Mouse (Mus musculus): ENCODE measurements around the gene Azgp1. TPM values are rescaled to one million over a fixed set of nuclear protein-coding genes. Genes with fewer than 3 reads are reported as not detected.

Azgp1 gene
- 6.2 TPM for polyA plus RNA-seq (2014; fragmentation: Illumina TruSeq; extraction: RNeasy Lipid Tissue Mini Kit (QIAGEN cat#74804); ENCODE audit: insufficient read depth, low read depth, low replicate concordance)

GRCm38 (mm10) chr5:137981300-137981699 lies at the start of gene Azgp1:
Azgp1 (plus strand) TSS chr5:137981520.

GRCm38 (mm10) chr5:137962945-137963344 lies 18.4 kb upstream of the Azgp1 start, which contains the start of gene Gjc3:
Gjc3 (minus strand) TSS chr5:137963098.

GRCm38 (mm10) chr5:138020961-138021479 lies 39.7 kb downstream of the Azgp1 start, which contains the start of the genes Smok3a and Smok3b:
Smok3a (plus strand) TSS chr5:138021261.
Smok3b (plus strand) TSS chr5:138021429.

Other genes with a start within 250 kb of the Azgp1 start
- 0.86 TPM for gene Nyap1, start 239.9 kb upstream of the Azgp1 start, polyA plus RNA-seq (2014; fragmentation: Illumina TruSeq; extraction: RNeasy Lipid Tissue Mini Kit (QIAGEN cat#74804); ENCODE audit: insufficient read depth, low read depth, low replicate concordance)
- 50.7 TPM for gene Tsc22d4, start 235.8 kb upstream of the Azgp1 start, polyA plus RNA-seq (2014; fragmentation: Illumina TruSeq; extraction: RNeasy Lipid Tissue Mini Kit (QIAGEN cat#74804); ENCODE audit: insufficient read depth, low read depth, low replicate concordance)
- gene Ppp1r35, start 202.7 kb upstream of the Azgp1 start, polyA plus RNA-seq (2014; fragmentation: Illumina TruSeq; extraction: RNeasy Lipid Tissue Mini Kit (QIAGEN cat#74804); ENCODE audit: insufficient read depth, low read depth, low replicate concordance): 31.5 TPM
- 30.7 TPM for gene Mepce, start 193.9 kb upstream of the Azgp1 start, polyA plus RNA-seq (2014; fragmentation: Illumina TruSeq; extraction: RNeasy Lipid Tissue Mini Kit (QIAGEN cat#74804); ENCODE audit: insufficient read depth, low read depth, low replicate concordance)
- 1.9 TPM for gene Zcwpw1, start 193.7 kb upstream of the Azgp1 start, polyA plus RNA-seq (2014; fragmentation: Illumina TruSeq; extraction: RNeasy Lipid Tissue Mini Kit (QIAGEN cat#74804); ENCODE audit: insufficient read depth, low read depth, low replicate concordance)
- gene Pilra, start 145.2 kb upstream of the Azgp1 start, polyA plus RNA-seq (2014; fragmentation: Illumina TruSeq; extraction: RNeasy Lipid Tissue Mini Kit (QIAGEN cat#74804); ENCODE audit: insufficient read depth, low read depth, low replicate concordance): 15.6 TPM
- gene Pilrb1, start 123.4 kb upstream of the Azgp1 start, polyA plus RNA-seq (2014; fragmentation: Illumina TruSeq; extraction: RNeasy Lipid Tissue Mini Kit (QIAGEN cat#74804); ENCODE audit: insufficient read depth, low read depth, low replicate concordance): 8.0 TPM
- gene Pilrb2, start 109.7 kb upstream of the Azgp1 start, polyA plus RNA-seq (2014; fragmentation: Illumina TruSeq; extraction: RNeasy Lipid Tissue Mini Kit (QIAGEN cat#74804); ENCODE audit: insufficient read depth, low read depth, low replicate concordance): 7.1 TPM
- 2.5 TPM for gene Cyp3a13, start 59.9 kb upstream of the Azgp1 start, polyA plus RNA-seq (2014; fragmentation: Illumina TruSeq; extraction: RNeasy Lipid Tissue Mini Kit (QIAGEN cat#74804); ENCODE audit: insufficient read depth, low read depth, low replicate concordance)
- not detected for gene Gjc3, start 18.4 kb upstream of the Azgp1 start, polyA plus RNA-seq (2014; fragmentation: Illumina TruSeq; extraction: RNeasy Lipid Tissue Mini Kit (QIAGEN cat#74804); ENCODE audit: insufficient read depth, low read depth, low replicate concordance)
- gene Smok3a, start 39.7 kb downstream of the Azgp1 start, polyA plus RNA-seq (2014; fragmentation: Illumina TruSeq; extraction: RNeasy Lipid Tissue Mini Kit (QIAGEN cat#74804); ENCODE audit: insufficient read depth, low read depth, low replicate concordance): not detected
- not detected for gene Smok3b, start 39.9 kb downstream of the Azgp1 start, polyA plus RNA-seq (2014; fragmentation: Illumina TruSeq; extraction: RNeasy Lipid Tissue Mini Kit (QIAGEN cat#74804); ENCODE audit: insufficient read depth, low read depth, low replicate concordance)
- gene Smok3c, start 71.7 kb downstream of the Azgp1 start, polyA plus RNA-seq (2014; fragmentation: Illumina TruSeq; extraction: RNeasy Lipid Tissue Mini Kit (QIAGEN cat#74804); ENCODE audit: insufficient read depth, low read depth, low replicate concordance): not detected
- gene Zkscan1, start 103.6 kb downstream of the Azgp1 start, polyA plus RNA-seq (2014; fragmentation: Illumina TruSeq; extraction: RNeasy Lipid Tissue Mini Kit (QIAGEN cat#74804); ENCODE audit: insufficient read depth, low read depth, low replicate concordance): 5.0 TPM
- 15.8 TPM for gene Zscan21, start 135.4 kb downstream of the Azgp1 start, polyA plus RNA-seq (2014; fragmentation: Illumina TruSeq; extraction: RNeasy Lipid Tissue Mini Kit (QIAGEN cat#74804); ENCODE audit: insufficient read depth, low read depth, low replicate concordance)
- gene Zfp113, start 174.2 kb downstream of the Azgp1 start, polyA plus RNA-seq (2014; fragmentation: Illumina TruSeq; extraction: RNeasy Lipid Tissue Mini Kit (QIAGEN cat#74804); ENCODE audit: insufficient read depth, low read depth, low replicate concordance): 2.2 TPM
- gene Cops6, start 179.6 kb downstream of the Azgp1 start, polyA plus RNA-seq (2014; fragmentation: Illumina TruSeq; extraction: RNeasy Lipid Tissue Mini Kit (QIAGEN cat#74804); ENCODE audit: insufficient read depth, low read depth, low replicate concordance): 86.6 TPM
- gene Ap4m1, start 190.5 kb downstream of the Azgp1 start, polyA plus RNA-seq (2014; fragmentation: Illumina TruSeq; extraction: RNeasy Lipid Tissue Mini Kit (QIAGEN cat#74804); ENCODE audit: insufficient read depth, low read depth, low replicate concordance): 9.1 TPM
- 18.9 TPM for gene Mcm7, start 190.9 kb downstream of the Azgp1 start, polyA plus RNA-seq (2014; fragmentation: Illumina TruSeq; extraction: RNeasy Lipid Tissue Mini Kit (QIAGEN cat#74804); ENCODE audit: insufficient read depth, low read depth, low replicate concordance)
- 17.3 TPM for gene Taf6, start 205.9 kb downstream of the Azgp1 start, polyA plus RNA-seq (2014; fragmentation: Illumina TruSeq; extraction: RNeasy Lipid Tissue Mini Kit (QIAGEN cat#74804); ENCODE audit: insufficient read depth, low read depth, low replicate concordance)
- 16.2 TPM for gene Cnpy4, start 206.0 kb downstream of the Azgp1 start, polyA plus RNA-seq (2014; fragmentation: Illumina TruSeq; extraction: RNeasy Lipid Tissue Mini Kit (QIAGEN cat#74804); ENCODE audit: insufficient read depth, low read depth, low replicate concordance)
- 3.5 TPM for gene Mblac1, start 212.8 kb downstream of the Azgp1 start, polyA plus RNA-seq (2014; fragmentation: Illumina TruSeq; extraction: RNeasy Lipid Tissue Mini Kit (QIAGEN cat#74804); ENCODE audit: insufficient read depth, low read depth, low replicate concordance)
- gene Nxpe5, start 244.4 kb downstream of the Azgp1 start, polyA plus RNA-seq (2014; fragmentation: Illumina TruSeq; extraction: RNeasy Lipid Tissue Mini Kit (QIAGEN cat#74804); ENCODE audit: insufficient read depth, low read depth, low replicate concordance): 0.40 TPM

Measured in lung, adult 10 weeks (tissue).